Mouse (Mus musculus) limb, embryonic 10.5 days (tissue): ENCODE results near the gene Meox2. TPM values are rescaled to one million over a fixed set of nuclear protein-coding genes. Genes with fewer than 3 reads are reported as not detected.

Source experiments
- DNase-seq: peaks from one replicate; pipeline ENCODE4 v3.0.0-alpha.2; 2017; ENCODE audit warnings: low spot score
- H3K27ac ChIP-seq: fragments of 300-500 bp; sonication (generic); 2 replicates; pipeline ENCODE4 v1.5.1; 2016; ENCODE audit warnings: mild to moderate bottlenecking
- H3K27me3 ChIP-seq: fragments of 300-500 bp; sonication (generic); 2 replicates; pipeline ENCODE4 v1.6.1; 2016; ENCODE audit warnings: low read depth, mild to moderate bottlenecking; ENCODE audit not compliant: poor library complexity, severe bottlenecking
- H3K36me3 ChIP-seq: fragments of 300-500 bp; sonication (generic); 2 replicates; pipeline ENCODE4 v1.6.1; 2016; ENCODE audit warnings: mild to moderate bottlenecking, moderate library complexity
- H3K4me1 ChIP-seq: fragments of 300-500 bp; sonication (generic); 2 replicates; pipeline ENCODE4 v1.6.1; 2016
- H3K4me3 ChIP-seq: fragments of 300-500 bp; sonication (generic); 2 replicates; pipeline ENCODE4 v1.5.1; 2016; ENCODE audit warnings: mild to moderate bottlenecking, moderate library complexity
- H3K9me3 ChIP-seq: fragments of 300-500 bp; sonication (generic); replicated peaks from 2 replicates; pipeline ENCODE4 v1.6.1; 2016; ENCODE audit warnings: mild to moderate bottlenecking
- WGBS: fragments of 180-500 bp; shearing (Covaris S2); methylation state at CpG from one replicate; pipeline ENCODE4 v1.1.7; 2016; 5-methylcytosine and 5-hydroxymethylcytosine counted together
- polyA plus RNA-seq: library from polyadenylated mRNA; unstranded; fragments of >200 nt; fragmentation: Nextera tagmentation; extraction: Ambion mirVana; gene quantifications from 2 replicates; pipeline ENCODE4 v1.2.1, GENCODE M21; 2016

Gene Meox2
- polyA plus RNA-seq, 1 experiment from 2014 or later, result 43.6 TPM

DNA sequence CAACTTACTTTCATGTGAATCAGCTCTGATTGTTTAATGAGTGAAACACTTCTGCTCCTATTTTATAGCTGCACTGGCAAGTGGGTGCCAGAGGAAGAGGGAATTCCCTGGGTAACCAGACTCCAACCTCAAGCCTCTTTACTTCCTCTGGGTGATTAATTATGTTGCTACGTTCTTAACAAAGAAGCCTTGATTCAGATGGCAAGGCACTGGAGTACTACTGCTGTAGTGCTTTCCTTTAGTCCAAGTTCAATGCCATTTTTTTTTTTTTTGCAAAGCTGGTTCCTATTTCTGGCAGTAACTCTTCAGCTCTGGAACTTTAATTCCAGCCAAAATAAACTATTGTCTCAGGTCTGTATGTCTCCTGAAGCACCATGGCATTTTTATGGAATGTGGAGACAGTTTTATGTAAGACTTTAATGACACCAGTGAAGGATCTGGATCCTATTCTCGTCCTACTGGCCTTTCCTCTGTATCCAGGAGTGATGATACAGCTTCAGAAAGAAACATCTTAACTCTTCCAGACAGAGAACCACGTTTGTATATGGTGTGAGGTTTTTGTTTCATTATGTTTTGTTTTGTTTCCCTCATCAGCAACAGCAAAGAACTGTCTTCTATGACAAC is 33.9 kb downstream of the Meox2 start:
- no peaks in the 10 kb centered on the region for H3K9me3 ChIP-seq
- H3K27me3 ChIP-seq, result no peaks in the 10 kb centered on the region
- WGBS, result 23% methylated on average over 3 of the region's 3 CpGs
- no peak for DNase-seq
- no peaks in the 10 kb centered on the region for H3K36me3 ChIP-seq
- no peak overlapping the region for H3K27ac ChIP-seq
- H3K4me1 ChIP-seq, result peaks cover 10% of the 10 kb centered on the region
- no peak overlapping the region for H3K4me3 ChIP-seq

DNA sequence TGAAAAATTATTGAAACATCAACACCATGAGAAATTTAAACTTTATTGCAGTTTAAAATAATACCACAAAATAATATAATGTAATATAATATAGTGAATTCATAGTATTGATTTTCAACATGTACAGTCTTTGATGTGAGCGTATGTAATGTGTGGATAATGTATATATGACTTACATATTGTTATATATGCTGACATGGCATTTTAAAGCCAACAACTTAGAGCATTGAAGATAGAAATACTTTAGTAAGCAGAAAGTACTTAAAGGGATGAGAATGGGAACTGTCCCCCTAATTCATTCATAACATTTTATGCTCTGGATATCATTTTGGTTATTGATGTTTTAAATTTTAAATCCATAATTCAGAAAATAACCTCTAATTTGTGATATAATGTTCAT is 35.5 kb downstream of the Meox2 start:
- no peak for DNase-seq
- no peak overlapping the region for H3K27ac ChIP-seq
- 95% methylated on average over 1 of the region's 1 CpGs for WGBS
- H3K4me3 ChIP-seq, result no peak overlapping the region
- H3K4me1 ChIP-seq, result peaks cover 7% of the 10 kb centered on the region
- H3K36me3 ChIP-seq, result no peaks in the 10 kb centered on the region
- no peaks in the 10 kb centered on the region for H3K27me3 ChIP-seq
- no peaks in the 10 kb centered on the region for H3K9me3 ChIP-seq

DNA sequence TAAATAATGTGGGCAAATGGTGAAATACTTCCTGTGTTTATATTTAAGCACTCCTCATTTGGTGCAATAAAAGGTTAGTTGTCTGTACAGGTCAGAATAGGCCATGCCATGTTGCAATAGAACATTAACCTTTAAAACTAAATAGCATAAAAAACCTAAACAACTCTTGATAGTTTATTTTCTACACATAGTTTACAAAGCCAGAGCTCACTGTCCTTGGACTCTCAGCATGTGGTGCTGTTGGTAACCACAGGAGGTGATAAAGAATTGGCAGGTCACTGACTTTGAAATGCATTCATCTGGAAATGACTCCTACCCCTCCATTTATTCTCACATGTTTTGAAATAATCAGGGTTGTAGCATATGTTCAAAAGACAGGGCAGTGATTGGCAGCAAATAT is 59.4 kb downstream of the Meox2 start:
- Histone ChIP-seq H3K36me3 (no peaks in the 10 kb centered on the region; the same call in 1 of the 2 replicates), H3K27ac (no peak overlapping the region), H3K27me3 (no peaks in the 10 kb centered on the region), H3K4me1 (no peaks in the 10 kb centered on the region), H3K4me3 (no peak overlapping the region), H3K9me3 (no peaks in the 10 kb centered on the region)
- DNase-seq, result no peak

DNA sequence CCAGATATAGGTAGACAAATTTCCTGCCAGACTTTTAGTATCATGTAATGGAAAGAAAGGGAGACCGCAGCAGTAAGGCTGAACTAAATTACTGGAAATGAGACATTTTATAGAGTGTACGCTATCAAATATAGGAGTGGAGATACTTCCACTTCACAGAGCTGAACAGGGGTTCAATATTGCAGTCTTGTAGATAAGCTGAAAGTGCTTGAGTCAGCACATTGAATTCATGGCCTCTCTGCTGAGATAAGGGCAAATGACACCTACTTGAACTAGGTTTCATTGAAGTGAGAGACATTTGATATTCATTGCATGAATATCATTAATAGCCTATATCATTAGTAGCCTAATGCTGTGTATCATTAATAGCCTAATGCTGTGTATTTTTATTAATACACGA is 65.0 kb downstream of the Meox2 start:
- DNase-seq, result no peak
- Histone ChIP-seq H3K4me3 (no peak overlapping the region), H3K9me3 (no peaks in the 10 kb centered on the region), H3K27ac (no peak overlapping the region), H3K27me3 (no peaks in the 10 kb centered on the region), H3K36me3 (no peaks in the 10 kb centered on the region), H3K4me1 (peaks cover 11% of the 10 kb centered on the region)
- WGBS, result 95% methylated on average over 3 of the region's 3 CpGs

DNA sequence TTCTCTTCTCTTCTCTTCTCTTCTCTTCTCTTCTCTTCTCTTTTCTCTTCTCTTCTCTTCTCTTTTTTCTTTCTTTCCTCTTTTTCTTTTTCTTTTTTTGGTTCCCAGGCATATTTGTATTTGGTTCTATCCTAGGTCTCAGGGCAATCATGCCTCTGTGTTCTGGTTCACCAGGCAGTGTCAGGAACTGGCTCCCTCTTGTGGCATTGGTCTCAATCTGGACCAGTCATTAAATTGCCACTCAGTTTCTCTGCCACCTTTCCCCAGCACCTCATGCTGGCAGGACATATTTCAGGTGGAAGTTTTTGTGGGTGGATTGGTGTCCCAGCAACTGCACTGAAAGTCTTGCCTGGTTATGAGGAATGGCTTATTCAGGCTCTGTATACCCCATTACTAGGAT is 75.3 kb downstream of the Meox2 start:
- H3K27ac ChIP-seq, result no peak overlapping the region
- no peaks in the 10 kb centered on the region for H3K27me3 ChIP-seq
- H3K4me3 ChIP-seq, result no peak overlapping the region
- H3K4me1 ChIP-seq, result no peaks in the 10 kb centered on the region
- DNase-seq, result peak; percentile 43
- no peaks in the 10 kb centered on the region for H3K36me3 ChIP-seq
- no peaks in the 10 kb centered on the region for H3K9me3 ChIP-seq

DNA sequence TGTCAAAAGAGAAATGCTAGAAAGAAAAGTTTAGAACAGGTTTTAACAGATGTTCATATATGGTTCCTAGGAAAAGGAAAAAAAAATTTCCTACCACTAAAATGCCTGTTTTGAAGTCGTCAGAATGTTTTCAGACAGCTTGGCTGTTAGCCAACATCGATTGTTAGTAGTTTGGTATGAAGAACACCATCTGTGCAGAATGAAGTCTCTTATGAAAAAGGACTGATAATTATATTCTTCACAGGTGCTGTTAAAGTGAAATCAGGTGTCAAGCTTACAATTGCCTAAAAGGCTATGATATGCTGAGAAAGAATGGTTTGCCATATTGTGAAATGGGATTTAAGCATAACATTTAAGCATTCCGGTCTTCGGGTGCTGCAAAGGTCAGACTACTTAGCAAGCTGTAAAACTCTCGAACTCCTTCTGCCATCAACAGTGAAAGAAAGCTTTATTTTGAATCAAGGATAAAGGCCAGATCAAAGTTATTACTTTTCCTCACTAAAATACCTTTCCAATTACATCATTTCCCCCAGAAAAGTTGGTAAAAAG is 80.7 kb downstream of the Meox2 start:
- Histone ChIP-seq H3K4me1 (no peaks in the 10 kb centered on the region), H3K4me3 (no peak overlapping the region), H3K36me3 (no peaks in the 10 kb centered on the region), H3K9me3 (no peaks in the 10 kb centered on the region), H3K27ac (no peak overlapping the region), H3K27me3 (no peaks in the 10 kb centered on the region)
- no peak for DNase-seq
- 70% methylated on average over 5 of the region's 5 CpGs for WGBS

Other genes starting within 250 kb of the Meox2 start
- gene Agmo, start 133.1 kb downstream of the Meox2 start, polyA plus RNA-seq, result 0.14 and 0.15 TPM in 2 replicates